Mouse (Mus musculus): ENCODE data around the gene Arhgef16. TPM values are rescaled to one million over a fixed set of nuclear protein-coding genes. Genes with fewer than 3 reads are reported as not detected.
A peak's percentile ranks its signal among the peaks of the same experiment; 100 is the strongest.

Arhgef16 gene
- polyA plus RNA-seq, 1 experiment = 179 TPM

GRCm38 (mm10) chr4:154294262-154294731 lies 7.2 kb downstream of the Arhgef16 start:
- Histone ChIP-seq H3K4me3 (ENCODE audit: low read depth, low read length) (peak overlapping the region; percentile 11), H3K27ac (ENCODE audit: insufficient read depth, low read depth, low read length) (peak overlapping the region; percentile 64), H3K4me1 (ENCODE audit: control insufficient read depth, insufficient read depth, insufficient read length, low read length) (peaks cover 20% of the 10 kb centered on the region), H3K27me3 (ENCODE audit: control insufficient read depth, insufficient read depth, low read length) (no peaks in the 10 kb centered on the region), H3K36me3 (ENCODE audit: control insufficient read depth, insufficient read depth, low read length) (peaks cover 30% of the 10 kb centered on the region)
- WGBS = 7% methylated on average over 8 of the region's 8 CpGs
- no peak for TF ChIP-seq CTCF (IDR thresholded peaks at IDR 0.05; ENCODE audit: extremely low read depth, insufficient read length, insufficient replicate concordance, low read depth, low read length)
- no peak for TF ChIP-seq POLR2A (IDR thresholded peaks at IDR 0.05; ENCODE audit: low read depth, low read length)

GRCm38 (mm10) chr4:154293735-154294201 lies 7.7 kb downstream of the Arhgef16 start:
- no peak for TF ChIP-seq CTCF (IDR thresholded peaks at IDR 0.05; ENCODE audit: extremely low read depth, insufficient read length, insufficient replicate concordance, low read depth, low read length)
- TF ChIP-seq POLR2A (IDR thresholded peaks at IDR 0.05; ENCODE audit: low read depth, low read length) = no peak

DNA sequence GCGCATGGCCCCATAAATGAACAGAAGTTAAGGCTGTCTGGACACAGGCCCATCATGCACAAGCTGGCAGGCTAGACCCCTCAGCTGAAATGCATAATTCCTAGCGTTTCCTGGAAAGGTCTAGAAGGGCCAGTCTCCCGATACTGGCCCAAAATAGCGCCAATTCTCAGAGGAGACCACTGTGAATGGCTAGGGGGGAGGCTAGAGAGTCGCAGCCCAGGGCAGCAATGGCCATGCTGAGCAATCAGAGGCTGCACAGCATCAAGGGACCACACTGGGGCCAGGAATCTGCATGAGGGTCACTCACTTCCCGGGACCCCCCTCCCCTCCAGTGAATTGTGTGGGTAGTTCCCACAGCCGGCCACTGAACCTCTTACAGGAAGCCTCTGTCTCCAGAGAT lies 17.8 kb downstream of the Arhgef16 start:
- TF ChIP-seq CTCF (IDR thresholded peaks at IDR 0.05; ENCODE audit: extremely low read depth, insufficient read length, insufficient replicate concordance, low read depth, low read length) = no peak
- 80% methylated on average over 7 of the region's 7 CpGs for WGBS
- peaks cover 81% of the 10 kb centered on the region for H3K36me3 ChIP-seq (ENCODE audit: control insufficient read depth, insufficient read depth, low read length)

More at GRCm38 (mm10) chr4:154293735-154294201, 7.7 kb downstream of the Arhgef16 start:
- H3K27me3 ChIP-seq (ENCODE audit: control insufficient read depth, insufficient read depth, low read length) = no peaks in the 10 kb centered on the region
- H3K4me3 ChIP-seq (ENCODE audit: low read depth, low read length) = no peak overlapping the region
- H3K4me1 ChIP-seq (ENCODE audit: control insufficient read depth, insufficient read depth, insufficient read length, low read length) = peaks cover 20% of the 10 kb centered on the region
- peaks cover 34% of the 10 kb centered on the region for H3K36me3 ChIP-seq (ENCODE audit: control insufficient read depth, insufficient read depth, low read length)
- 29% methylated on average over 4 of the region's 4 CpGs for WGBS
- H3K27ac ChIP-seq (ENCODE audit: insufficient read depth, low read depth, low read length) = peak overlapping the region; percentile 46

GRCm38 (mm10) chr4:154279481-154279880 lies 22.0 kb downstream of the Arhgef16 start:
- H3K36me3 ChIP-seq (ENCODE audit: control insufficient read depth, insufficient read depth, low read length) = peaks cover 56% of the 10 kb centered on the region
- TF ChIP-seq POLR2A (IDR thresholded peaks at IDR 0.05; ENCODE audit: low read depth, low read length) (no peak), CTCF (IDR thresholded peaks at IDR 0.05; ENCODE audit: extremely low read depth, insufficient read length, insufficient replicate concordance, low read depth, low read length) (no peak)
- H3K27ac ChIP-seq (ENCODE audit: insufficient read depth, low read depth, low read length) = no peak overlapping the region
- H3K4me3 ChIP-seq (ENCODE audit: low read depth, low read length) = no peak overlapping the region
- WGBS = 57% methylated on average over 9 of the region's 9 CpGs
- no peaks in the 10 kb centered on the region for H3K27me3 ChIP-seq (ENCODE audit: control insufficient read depth, insufficient read depth, low read length)
- no peaks in the 10 kb centered on the region; the same call in 1 of the 2 replicates for H3K4me1 ChIP-seq (ENCODE audit: control insufficient read depth, insufficient read depth, insufficient read length, low read length)

More for the DNA sequence above, 17.8 kb downstream of the Arhgef16 start:
- no peaks in the 10 kb centered on the region; the same call in 1 of the 2 replicates for H3K4me1 ChIP-seq (ENCODE audit: control insufficient read depth, insufficient read depth, insufficient read length, low read length)
- no peak overlapping the region for H3K4me3 ChIP-seq (ENCODE audit: low read depth, low read length)
- H3K27ac ChIP-seq (ENCODE audit: insufficient read depth, low read depth, low read length) = no peak overlapping the region
- H3K27me3 ChIP-seq (ENCODE audit: control insufficient read depth, insufficient read depth, low read length) = no peaks in the 10 kb centered on the region

DNA sequence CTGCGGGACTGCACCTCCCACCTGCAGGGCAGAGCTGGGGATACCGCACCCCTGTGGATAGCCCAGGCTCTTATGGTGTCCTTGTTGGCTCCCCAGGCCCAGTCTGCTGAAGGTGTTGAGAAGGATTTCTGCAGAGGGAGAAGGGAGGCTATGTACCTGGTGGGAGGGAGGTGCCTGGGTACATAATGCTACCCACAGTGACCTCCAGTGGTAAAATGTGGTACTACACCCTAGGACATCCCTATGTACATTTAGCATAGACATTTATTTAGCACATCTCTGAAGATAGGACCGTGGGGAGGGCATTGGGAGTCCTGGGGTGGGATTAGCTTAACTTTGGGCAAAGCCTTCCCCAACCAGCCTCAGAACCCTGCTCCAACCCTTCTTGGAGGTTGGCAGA lies 28.5 kb downstream of the Arhgef16 start:
- Histone ChIP-seq H3K4me3 (ENCODE audit: low read depth, low read length) (no peak overlapping the region), H3K36me3 (ENCODE audit: control insufficient read depth, insufficient read depth, low read length) (peaks cover 9% of the 10 kb centered on the region; the same call in 1 of the 2 replicates), H3K4me1 (ENCODE audit: control insufficient read depth, insufficient read depth, insufficient read length, low read length) (no peaks in the 10 kb centered on the region), H3K27me3 (ENCODE audit: control insufficient read depth, insufficient read depth, low read length) (no peaks in the 10 kb centered on the region), H3K27ac (ENCODE audit: insufficient read depth, low read depth, low read length) (no peak overlapping the region)
- WGBS = 55% methylated on average over 3 of the region's 3 CpGs
- TF ChIP-seq CTCF (IDR thresholded peaks at IDR 0.05; ENCODE audit: extremely low read depth, insufficient read length, insufficient replicate concordance, low read depth, low read length) = peak; percentile 57; the same call in 1 of the 2 replicates
- no peak for TF ChIP-seq POLR2A (IDR thresholded peaks at IDR 0.05; ENCODE audit: low read depth, low read length)

DNA sequence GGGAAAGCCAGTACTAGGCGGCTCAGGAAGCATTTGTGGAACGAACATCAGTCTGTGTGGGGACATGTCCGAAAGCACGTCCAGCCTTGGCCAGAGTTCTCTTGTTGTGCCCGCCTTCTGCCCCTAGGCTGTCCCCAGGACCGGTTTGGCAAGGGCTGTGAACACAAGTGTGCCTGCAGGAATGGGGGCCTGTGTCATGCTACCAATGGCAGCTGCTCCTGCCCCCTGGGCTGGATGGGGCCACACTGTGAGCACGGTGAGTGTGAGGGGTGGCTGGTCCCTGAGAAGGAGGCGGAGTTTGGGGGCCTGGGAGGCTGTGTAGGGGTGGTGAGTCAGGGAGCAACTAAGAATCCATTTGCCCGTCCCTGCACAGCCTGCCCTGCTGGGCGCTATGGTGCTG lies 32.0 kb downstream of the Arhgef16 start:
- Histone ChIP-seq H3K27me3 (ENCODE audit: control insufficient read depth, insufficient read depth, low read length) (no peaks in the 10 kb centered on the region), H3K4me3 (ENCODE audit: low read depth, low read length) (no peak overlapping the region), H3K4me1 (ENCODE audit: control insufficient read depth, insufficient read depth, insufficient read length, low read length) (no peaks in the 10 kb centered on the region), H3K27ac (ENCODE audit: insufficient read depth, low read depth, low read length) (no peak overlapping the region), H3K36me3 (ENCODE audit: control insufficient read depth, insufficient read depth, low read length) (no peaks in the 10 kb centered on the region)
- WGBS = 29% methylated on average over 10 of the region's 10 CpGs
- no peak for TF ChIP-seq POLR2A (IDR thresholded peaks at IDR 0.05; ENCODE audit: low read depth, low read length)
- no peak for TF ChIP-seq CTCF (IDR thresholded peaks at IDR 0.05; ENCODE audit: extremely low read depth, insufficient read length, insufficient replicate concordance, low read depth, low read length)

- no peaks in the 10 kb centered on the region for H3K36me3 ChIP-seq (ENCODE audit: control insufficient read depth, insufficient read depth, low read length)
- H3K27ac ChIP-seq (ENCODE audit: insufficient read depth, low read depth, low read length) = no peak overlapping the region
- no peak for TF ChIP-seq POLR2A (IDR thresholded peaks at IDR 0.05; ENCODE audit: low read depth, low read length)
- TF ChIP-seq CTCF (IDR thresholded peaks at IDR 0.05; ENCODE audit: extremely low read depth, insufficient read length, insufficient replicate concordance, low read depth, low read length) = no peak
- H3K4me3 ChIP-seq (ENCODE audit: low read depth, low read length) = no peak overlapping the region
- no peaks in the 10 kb centered on the region for H3K4me1 ChIP-seq (ENCODE audit: control insufficient read depth, insufficient read depth, insufficient read length, low read length)
- no peaks in the 10 kb centered on the region for H3K27me3 ChIP-seq (ENCODE audit: control insufficient read depth, insufficient read depth, low read length)
- WGBS = 81% methylated on average over 6 of the region's 6 CpGs
Observed at GRCm38 (mm10) chr4:154267511-154267910, 34.0 kb downstream of the Arhgef16 start.
